Mouse (Mus musculus) liver, adult 10 weeks (tissue): Measurements from ENCODE around the gene Chd1l. TPM values are rescaled to one million over a fixed set of nuclear protein-coding genes. Genes with fewer than 3 reads are reported as not detected.

Experiments used
- polyA plus RNA-seq: library from polyadenylated mRNA; stranded (reverse); fragments of 350-450 nt; fragmentation: Illumina TruSeq; extraction: RNeasy Lipid Tissue Mini Kit (QIAGEN cat#74804); gene quantifications from one replicate; pipeline ENCODE4 v1.2.3, GENCODE M21; 2014; ENCODE audit warnings: low read depth, low replicate concordance

Gene Chd1l
- polyA plus RNA-seq, result 2.3 TPM

GRCm38 (mm10) chr3:97609845-97610410 lies at the start of gene Chd1l:
Chd1l (minus strand) TSS chr3:97610203.

GRCm38 (mm10) chr3:97657655-97658411 lies 47.8 kb upstream of the Chd1l start, which contains the start of gene Prkab2:
Prkab2 (plus strand) TSS chr3:97658193.

GRCm38 (mm10) chr3:97628391-97629001 lies 18.5 kb upstream of the Chd1l start, which contains the start of gene Fmo5:
Fmo5 (plus strand) TSS chr3:97628804.

Other genes starting within 250 kb of the Chd1l start
- not detected for gene Olfr1402, start 188.2 kb downstream of the Chd1l start, polyA plus RNA-seq
- gene Fmo5, start 18.6 kb upstream of the Chd1l start, polyA plus RNA-seq, result 543 TPM
- 1.9 TPM for gene Prkab2, start 48.0 kb upstream of the Chd1l start, polyA plus RNA-seq
- not detected for gene Gm17651, start 64.5 kb upstream of the Chd1l start, polyA plus RNA-seq